Mouse (Mus musculus) midbrain, embryonic 14.5 days (tissue): Measurements from ENCODE around the gene Psmd11. TPM values are rescaled to one million over a fixed set of nuclear protein-coding genes. Genes with fewer than 3 reads are reported as not detected.
A peak's percentile ranks its signal among the peaks of the same experiment; 100 is the strongest.

ENCODE experiments used
- ATAC-seq: fragments of 200-750 bp; cut with Nextera tagmentation; 2 replicates; pipeline ENCODE4 v1.8.0; 2017; ENCODE audit warnings: moderate number of reproducible peaks, moderate library complexity; ENCODE audit not compliant: low FRiP score, low TSS enrichment
- DNase-seq: peaks from one replicate; pipeline ENCODE4 v3.0.0-alpha.2; 2015
- H3K27ac ChIP-seq: fragments of 300-500 bp; sonication (generic); replicated peaks from 2 replicates; pipeline ENCODE4 v1.5.1; 2014; ENCODE audit warnings: mild to moderate bottlenecking, low read depth, low read length, moderate library complexity
- H3K27me3 ChIP-seq: fragments of 300-500 bp; sonication (generic); 2 replicates; pipeline ENCODE4 v1.6.1; 2014; ENCODE audit warnings: low read length, control low read depth, mixed read lengths; ENCODE audit not compliant: control insufficient read depth, insufficient read depth
- H3K36me3 ChIP-seq: fragments of 300-500 bp; sonication (generic); 2 replicates; pipeline ENCODE4 v1.6.1; 2014; ENCODE audit warnings: low read length, control low read depth; ENCODE audit not compliant: control insufficient read depth, insufficient read depth
- H3K4me1 ChIP-seq: fragments of 300-500 bp; sonication (generic); 2 replicates; pipeline ENCODE4 v1.6.1; 2014; ENCODE audit warnings: mild to moderate bottlenecking, antibody characterized with exemption, low read length, control low read depth; ENCODE audit not compliant: control insufficient read depth, insufficient read depth
- H3K4me2 ChIP-seq: fragments of 300-500 bp; sonication (generic); 2 replicates; pipeline ENCODE4 v1.6.1; 2014; ENCODE audit warnings: mild to moderate bottlenecking, low read length, moderate library complexity
- H3K4me3 ChIP-seq: fragments of 300-500 bp; sonication (generic); replicated peaks from 2 replicates; pipeline ENCODE4 v1.5.1; 2014; ENCODE audit warnings: low read depth, low read length
- H3K9ac ChIP-seq: fragments of 300-500 bp; sonication (generic); replicated peaks from 2 replicates; pipeline ENCODE4 v1.6.1; 2014; ENCODE audit warnings: mild to moderate bottlenecking, low read length, moderate library complexity
- H3K9me3 ChIP-seq: fragments of 300-500 bp; sonication (generic); 2 replicates; pipeline ENCODE4 v1.6.1; 2016; ENCODE audit warnings: low read length, control low read depth, mixed read lengths; ENCODE audit not compliant: control insufficient read depth
- WGBS: fragments of 180-500 bp; shearing (Covaris S2); extraction: QIAGEN DNeasy Blood & Tissue Kit; methylation state at CpG from one replicate; pipeline ENCODE4 v1.1.7; 2014; 5-methylcytosine and 5-hydroxymethylcytosine counted together
- polyA plus RNA-seq: library from polyadenylated mRNA; unstranded; fragments of >200 nt; fragmentation: Nextera tagmentation; extraction: Ambion mirVana; gene quantifications from 2 replicates; pipeline ENCODE4 v1.2.1, GENCODE M21; 2014

The Psmd11 gene
- polyA plus RNA-seq, 1 experiment from 2014 or later: 299 TPM

DNA sequence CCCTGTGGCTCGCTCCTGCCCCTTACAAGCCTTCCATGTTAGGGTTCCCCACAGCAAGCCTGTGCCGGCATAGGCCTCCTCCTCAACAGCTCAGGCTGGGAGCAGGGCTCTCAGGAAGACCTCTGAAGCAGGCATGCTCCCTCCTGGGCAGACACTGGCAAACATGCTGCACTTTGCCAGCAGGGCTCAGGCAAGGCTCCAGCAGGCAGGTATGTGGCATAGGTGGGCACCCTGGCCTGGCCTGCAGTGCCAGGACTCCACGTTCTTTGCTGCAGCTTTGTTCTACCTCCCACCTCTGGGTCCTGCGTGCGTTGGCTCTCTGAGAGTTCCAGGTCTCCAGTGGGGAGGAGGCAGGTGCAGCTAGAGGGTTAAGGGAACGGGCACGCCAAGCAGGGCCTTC lies 54.5 kb downstream of the Psmd11 start:
- H3K27me3 ChIP-seq: no peaks in the 10 kb centered on the region
- peaks cover 28% of the 10 kb centered on the region for H3K36me3 ChIP-seq
- peak overlapping the region; percentile 47 for H3K9ac ChIP-seq
- DNase-seq (no peak), ATAC-seq (no peak)
- no peaks in the 10 kb centered on the region for H3K9me3 ChIP-seq
- H3K4me3 ChIP-seq: peak overlapping the region; percentile 90; the same call in 1 of the 2 replicates
- peak overlapping the region; percentile 98 for H3K4me2 ChIP-seq
- peak overlapping the region; percentile 87 for H3K27ac ChIP-seq
- H3K4me1 ChIP-seq: peaks cover 66% of the 10 kb centered on the region
- WGBS: 87% methylated on average over 7 of the region's 7 CpGs

DNA sequence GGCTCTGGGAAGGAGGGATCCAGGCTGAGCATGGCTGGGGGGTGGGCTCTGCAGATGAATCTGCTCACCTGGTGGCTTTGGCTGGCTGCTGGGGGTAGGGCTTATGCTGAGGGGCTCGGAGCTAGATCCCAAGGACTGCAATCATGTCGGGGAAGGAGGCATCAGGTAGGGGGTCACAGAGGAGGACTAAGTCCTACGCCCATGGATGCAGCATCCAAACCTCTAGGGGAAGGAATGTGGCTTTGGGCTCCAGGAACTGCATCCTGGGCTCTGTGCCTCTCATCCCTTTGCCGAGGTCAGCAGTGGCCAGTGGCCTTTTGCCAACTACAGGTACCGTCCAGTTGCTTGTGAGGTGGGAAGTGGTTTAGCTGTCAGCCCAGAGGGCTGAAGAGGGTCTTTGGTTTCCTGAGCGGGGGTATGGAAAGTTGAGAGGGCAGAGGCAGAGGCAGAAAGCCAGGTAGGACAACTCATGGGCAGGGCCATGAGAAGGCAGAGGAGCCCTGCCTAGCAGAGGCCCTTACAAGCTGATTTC lies 55.2 kb downstream of the Psmd11 start:
- Histone ChIP-seq H3K27ac (peak overlapping the region; percentile 87), H3K4me3 (0 out of 2 replicates have a peak overlapping the region, but pooled peaks have one; percentile 7), H3K4me1 (peaks cover 73% of the 10 kb centered on the region), H3K4me2 (peak overlapping the region; percentile 98), H3K9ac (peak overlapping the region; percentile 47), H3K9me3 (no peaks in the 10 kb centered on the region), H3K36me3 (peaks cover 23% of the 10 kb centered on the region), H3K27me3 (no peaks in the 10 kb centered on the region)
- 75% methylated on average over 6 of the region's 6 CpGs for WGBS
- ATAC-seq (no peak), DNase-seq (no peak)

DNA sequence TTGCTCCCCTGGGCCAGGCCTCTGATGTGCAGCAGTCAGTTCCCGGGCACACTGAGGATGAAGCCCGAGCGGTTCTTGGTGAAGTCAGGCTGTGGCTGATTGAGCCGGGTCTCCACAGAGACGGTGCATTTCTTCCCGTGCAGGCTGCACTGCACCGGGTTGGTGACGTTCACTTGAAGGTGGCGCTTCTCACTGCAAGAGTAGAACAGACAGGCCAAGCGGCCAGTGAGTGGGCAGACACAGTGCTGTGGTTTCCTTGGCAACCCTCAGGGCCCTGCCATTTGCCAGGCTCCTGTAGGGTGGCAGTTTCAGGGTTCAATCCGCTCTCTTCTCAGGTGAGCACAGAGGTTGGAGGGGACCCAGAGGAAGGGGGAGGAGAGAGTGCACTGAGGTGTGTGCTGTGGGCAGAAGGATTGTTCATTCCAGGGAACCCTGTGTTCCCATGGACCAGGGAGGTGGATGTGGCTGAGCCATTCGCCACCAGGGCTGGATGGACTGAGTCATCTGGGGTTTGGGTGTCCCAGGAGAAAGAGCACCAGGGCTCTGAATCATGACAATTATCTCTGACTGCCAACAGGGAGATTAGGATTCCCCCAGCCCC lies 55.9 kb downstream of the Psmd11 start:
- H3K36me3 ChIP-seq: peaks cover 19% of the 10 kb centered on the region
- WGBS: 11% methylated on average over 12 of the region's 12 CpGs
- no peaks in the 10 kb centered on the region for H3K9me3 ChIP-seq
- peak overlapping the region; percentile 8; the same call in 1 of the 2 replicates for H3K4me3 ChIP-seq
- no peaks in the 10 kb centered on the region for H3K27me3 ChIP-seq
- H3K4me1 ChIP-seq: peaks cover 80% of the 10 kb centered on the region
- DNase-seq: peak; percentile 89
- H3K9ac ChIP-seq: peak overlapping the region; percentile 47; the same call in 1 of the 2 replicates
- H3K4me2 ChIP-seq: peak overlapping the region; percentile 98
- H3K27ac ChIP-seq: peak overlapping the region; percentile 87
- peak; percentile 81 for ATAC-seq

DNA sequence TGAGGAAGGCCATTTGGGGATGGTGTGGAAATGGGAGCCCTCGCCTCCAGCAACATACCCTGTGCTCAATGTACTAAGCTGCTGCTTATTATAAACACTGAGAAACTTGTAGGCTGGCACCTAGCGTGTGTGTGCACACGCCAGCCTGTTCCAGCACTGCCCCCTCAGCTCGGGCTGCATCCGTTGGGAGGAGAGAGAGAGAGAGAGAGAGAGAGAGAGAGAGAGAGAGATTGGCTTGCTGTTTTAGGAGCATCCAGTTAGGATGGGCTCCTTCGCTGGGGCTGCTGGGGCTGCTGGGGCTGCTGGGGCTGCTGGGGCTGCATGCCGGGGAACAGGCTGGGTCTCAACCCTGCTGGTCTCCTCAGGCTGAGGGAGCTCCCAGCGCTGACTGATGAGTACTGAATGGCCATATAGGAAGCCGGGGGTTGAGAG lies 56.7 kb downstream of the Psmd11 start:
- Histone ChIP-seq H3K4me3 (no peak overlapping the region), H3K4me1 (peaks cover 80% of the 10 kb centered on the region), H3K9me3 (no peaks in the 10 kb centered on the region), H3K27ac (peak overlapping the region; percentile 87; the same call in 1 of the 2 replicates), H3K27me3 (no peaks in the 10 kb centered on the region), H3K4me2 (no peak overlapping the region), H3K36me3 (peaks cover 11% of the 10 kb centered on the region), H3K9ac (no peak overlapping the region)
- no peak for DNase-seq
- 73% methylated on average over 9 of the region's 9 CpGs for WGBS
- no peak for ATAC-seq

DNA sequence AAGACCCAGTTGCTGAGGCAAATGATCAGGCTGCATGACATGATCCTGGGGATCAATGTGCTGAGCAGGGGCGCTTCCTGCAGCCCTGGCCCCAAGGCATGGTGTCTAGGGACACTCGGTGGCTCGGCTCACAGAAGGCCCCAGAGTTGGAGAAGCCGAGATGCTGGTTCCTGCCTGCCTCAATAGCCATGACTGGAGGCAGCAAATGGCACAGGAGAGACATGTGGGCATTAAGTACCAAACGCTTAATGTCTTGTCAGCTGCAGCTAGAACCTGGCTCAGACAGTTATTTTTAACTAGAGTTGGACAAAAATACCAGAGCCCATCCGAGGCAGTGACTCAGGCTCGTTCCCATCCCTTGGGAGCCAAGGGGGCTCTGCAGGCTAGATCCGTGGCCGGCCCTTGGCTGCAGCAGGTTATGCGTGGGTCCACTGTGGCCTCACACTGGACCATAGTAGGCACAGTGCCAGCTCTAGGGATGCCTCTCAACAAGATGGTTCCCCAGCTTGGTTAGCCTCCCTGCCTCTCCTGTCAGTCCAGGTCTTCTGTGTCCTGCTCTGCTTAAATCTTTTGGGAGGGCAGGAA lies 57.3 kb downstream of the Psmd11 start:
- Histone ChIP-seq H3K9me3 (no peaks in the 10 kb centered on the region), H3K4me3 (no peak overlapping the region), H3K4me2 (no peak overlapping the region), H3K9ac (no peak overlapping the region), H3K36me3 (peaks cover 8% of the 10 kb centered on the region; the same call in 1 of the 2 replicates), H3K4me1 (peaks cover 81% of the 10 kb centered on the region), H3K27ac (peak overlapping the region; percentile 87; the same call in 1 of the 2 replicates), H3K27me3 (no peaks in the 10 kb centered on the region)
- 79% methylated on average over 10 of the region's 10 CpGs for WGBS
- DNase-seq (no peak), ATAC-seq (no peak)

DNA sequence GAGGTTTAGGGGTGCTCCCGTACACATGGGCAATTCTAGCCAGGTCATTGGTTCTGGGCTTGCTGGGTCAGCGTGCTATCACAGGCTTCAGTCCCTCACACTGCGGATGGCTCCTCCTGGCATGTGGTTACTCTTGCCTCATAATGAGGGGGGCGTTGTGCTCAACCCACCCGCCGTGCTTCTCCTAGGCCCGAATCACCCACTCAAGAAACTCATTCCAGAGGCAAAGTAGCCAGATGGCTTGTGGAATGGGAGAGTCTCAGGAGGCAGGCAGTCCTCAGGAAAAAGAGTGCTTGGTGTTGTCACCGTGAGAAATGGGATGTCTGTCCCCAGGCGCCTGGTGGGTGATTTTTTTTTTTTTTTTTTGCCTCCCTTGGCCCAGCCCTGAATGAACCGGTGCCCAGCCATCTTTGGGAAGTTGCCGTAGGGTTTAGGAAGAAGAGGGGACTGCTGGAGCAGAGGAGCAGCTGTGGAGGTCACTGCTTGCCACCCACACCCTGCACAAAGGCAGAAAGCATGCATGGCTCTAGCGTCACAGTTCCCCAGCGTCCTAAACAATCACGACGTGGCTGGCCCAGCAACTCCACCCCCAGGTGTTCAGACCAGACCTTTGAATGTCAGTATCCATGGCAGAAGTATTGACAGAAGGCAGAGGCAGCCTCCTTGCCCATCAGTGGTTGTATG lies 59.6 kb downstream of the Psmd11 start:
- Histone ChIP-seq H3K27ac (no peak overlapping the region), H3K9me3 (no peaks in the 10 kb centered on the region), H3K4me1 (peaks cover 59% of the 10 kb centered on the region), H3K36me3 (no peaks in the 10 kb centered on the region), H3K9ac (no peak overlapping the region), H3K4me3 (no peak overlapping the region), H3K4me2 (no peak overlapping the region), H3K27me3 (no peaks in the 10 kb centered on the region)
- DNase-seq (no peak), ATAC-seq (no peak)
- 52% methylated on average over 15 of the region's 15 CpGs for WGBS

DNA sequence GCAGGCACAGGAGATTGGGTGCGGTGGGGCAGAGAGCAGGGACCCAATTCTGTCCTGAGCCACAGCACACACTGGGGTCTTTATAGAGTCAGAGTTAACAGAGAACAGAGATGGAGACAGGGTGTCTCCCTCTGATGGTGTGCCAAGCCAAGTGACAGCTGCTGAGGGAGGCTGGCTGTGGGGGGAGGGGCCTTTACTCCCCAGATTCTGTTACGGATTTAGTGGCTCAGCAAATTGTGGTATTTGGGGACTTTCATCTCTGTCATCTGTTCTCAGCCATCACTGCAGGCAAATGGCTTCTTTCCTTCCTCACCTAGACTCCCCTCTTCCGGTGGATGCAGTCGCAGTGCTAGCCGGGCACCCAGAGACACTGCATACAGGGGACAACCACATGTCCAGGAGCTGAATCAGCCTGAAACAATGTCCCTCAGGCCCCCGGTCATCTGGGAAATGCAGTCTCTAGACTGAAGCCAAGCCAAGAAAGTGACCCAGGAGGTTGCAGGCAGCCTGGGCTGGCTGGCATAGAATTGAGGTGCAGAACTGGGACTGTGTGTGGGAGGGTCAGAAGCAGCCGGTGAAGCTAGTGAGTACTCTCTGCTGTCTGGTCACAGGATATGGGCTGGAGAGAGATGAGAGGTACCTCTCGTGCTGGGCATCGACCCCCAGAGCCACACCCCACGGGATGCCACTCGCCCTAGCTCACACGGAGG lies 60.9 kb downstream of the Psmd11 start:
- H3K4me2 ChIP-seq: no peak overlapping the region
- peaks cover 46% of the 10 kb centered on the region for H3K4me1 ChIP-seq
- DNase-seq (peak; percentile 57), ATAC-seq (no peak)
- H3K9me3 ChIP-seq: no peaks in the 10 kb centered on the region
- H3K9ac ChIP-seq: 0 out of 2 replicates have a peak overlapping the region, but pooled peaks have one; percentile 12
- no peaks in the 10 kb centered on the region for H3K36me3 ChIP-seq
- no peaks in the 10 kb centered on the region for H3K27me3 ChIP-seq
- H3K27ac ChIP-seq: peak overlapping the region; percentile 49; the same call in 1 of the 2 replicates
- WGBS: 49% methylated on average over 12 of the region's 12 CpGs
- H3K4me3 ChIP-seq: no peak overlapping the region

DNA sequence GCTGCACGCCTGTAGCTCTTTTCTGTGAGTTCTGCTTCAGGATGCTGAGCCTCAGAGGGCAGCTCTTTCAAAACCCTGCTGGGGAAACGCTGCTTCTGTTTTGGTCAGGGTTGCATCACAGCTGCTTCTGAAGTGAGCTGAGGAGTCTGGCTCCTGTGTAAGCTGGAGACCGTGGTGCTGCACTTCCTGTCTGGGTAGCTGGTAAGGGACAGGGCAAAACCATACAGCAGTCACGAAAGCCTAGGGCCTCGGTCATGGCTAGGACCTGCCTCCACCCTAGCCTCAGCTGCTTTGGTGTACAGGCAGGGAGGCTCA lies 61.4 kb downstream of the Psmd11 start:
- Histone ChIP-seq H3K4me1 (peaks cover 41% of the 10 kb centered on the region), H3K4me2 (no peak overlapping the region), H3K9ac (0 out of 2 replicates have a peak overlapping the region, but pooled peaks have one; percentile 12), H3K9me3 (no peaks in the 10 kb centered on the region), H3K36me3 (no peaks in the 10 kb centered on the region), H3K27me3 (no peaks in the 10 kb centered on the region), H3K4me3 (no peak overlapping the region), H3K27ac (peak overlapping the region; percentile 49; the same call in 1 of the 2 replicates)
- ATAC-seq (no peak), DNase-seq (no peak)
- 57% methylated on average over 5 of the region's 5 CpGs for WGBS
